Mouse (Mus musculus) ES-E14 (cell line): ENCODE data around the gene Carnmt1. TPM values are rescaled to one million over a fixed set of nuclear protein-coding genes. Genes with fewer than 3 reads are reported as not detected.

ENCODE experiments used
- DNase-seq: peaks from one replicate; pipeline ENCODE4 v3.0.0-alpha.2; 2013; ENCODE audit warnings: low read depth, low spot score
- H3K27ac ChIP-seq: 2 replicates; pipeline ENCODE4 v1.5.1; 2012; ENCODE audit warnings: low read depth, mild to moderate bottlenecking, low read length, moderate library complexity, mixed read lengths; ENCODE audit not compliant: poor library complexity, insufficient read depth, severe bottlenecking
- H3K36me3 ChIP-seq: 2 replicates; pipeline ENCODE4 v1.6.1; 2012; ENCODE audit warnings: mild to moderate bottlenecking, low read length, moderate library complexity, mixed read lengths; ENCODE audit not compliant: control insufficient read depth, poor library complexity, insufficient read depth, severe bottlenecking
- H3K4me1 ChIP-seq, 2 experiments: fragments of 150-350 bp in 1 of 2; sonication (generic) in 1 of 2; 2 replicates each; pipeline ENCODE4 v1.6.1; 2012; ENCODE audit warnings: low read length in 2 of 2, mild to moderate bottlenecking in 1 of 2, mixed read lengths in 1 of 2; ENCODE audit not compliant: control insufficient read depth in 2 of 2, insufficient read depth in 2 of 2, poor library complexity in 1 of 2
- H3K4me3 ChIP-seq, 2 experiments: fragments of 150-350 bp in 1 of 2; sonication (generic) in 1 of 2; 2 replicates each; pipeline ENCODE4 v1.5.1; 2012; ENCODE audit warnings: low read length in 2 of 2, low read depth in 1 of 2, mild to moderate bottlenecking in 1 of 2, mixed read lengths in 1 of 2; ENCODE audit not compliant: insufficient read depth in 1 of 2, poor library complexity in 1 of 2, severe bottlenecking in 1 of 2
- H3K9ac ChIP-seq: 2 replicates; pipeline ENCODE4 v1.6.1; 2012; ENCODE audit warnings: low read depth, mild to moderate bottlenecking, low read length, mixed read lengths; ENCODE audit not compliant: poor library complexity, insufficient read depth, severe bottlenecking
- H3K9me3 ChIP-seq: fragments of 150-350 bp; sonication (generic); 2 replicates; pipeline ENCODE4 v1.6.1; 2012; ENCODE audit warnings: low read depth, mild to moderate bottlenecking, low read length; ENCODE audit not compliant: control insufficient read depth, insufficient read depth
- CHD2 ChIP-seq: IDR thresholded peaks from 2 replicates; pipeline ENCODE4 v1.6.1; 2014; ENCODE audit warnings: mild to moderate bottlenecking, low read depth, low read length, inconsistent platforms
- HCFC1 ChIP-seq: IDR thresholded peaks from 2 replicates; pipeline ENCODE4 v1.6.1; 2012; ENCODE audit warnings: low read length, inconsistent platforms, borderline replicate concordance; ENCODE audit not compliant: insufficient read depth
- MAFK ChIP-seq: IDR thresholded peaks from 2 replicates; pipeline ENCODE4 v1.6.1; 2014; ENCODE audit warnings: mild to moderate bottlenecking, low read depth, low read length, inconsistent platforms; ENCODE audit not compliant: insufficient read depth
- ZC3H11A ChIP-seq: IDR thresholded peaks from 2 replicates; pipeline ENCODE4 v1.6.1; 2012; ENCODE audit warnings: low read depth, mild to moderate bottlenecking, inconsistent platforms, low read length, borderline replicate concordance
- ZNF384 ChIP-seq: IDR thresholded peaks from 2 replicates; pipeline ENCODE4 v1.6.1; 2012; ENCODE audit warnings: low read depth, low read length, inconsistent platforms
- in situ Hi-C, 2 experiments: fragments of 600-800 bp; cut with MboI; formaldehyde crosslinking; loops; one replicate each; pipeline ENCODE4 v1.15.1; 2025; ENCODE audit warnings: low sequenced_read_pairs in 2 of 2, inconsistent platforms in 1 of 2; ENCODE audit not compliant: unreplicated experiment in 2 of 2
- total RNA-seq: library from RNA; depleted of rRNA; stranded (reverse); fragments of 300-350 nt; gene quantifications from 2 replicates; pipeline ENCODE4 v1.2.3, GENCODE M21; 2012

The Carnmt1 gene
- total RNA-seq, 1 experiment: 23.6 TPM

GRCm38 (mm10) chr19:18730255-18730654 is 59.7 kb downstream of the Carnmt1 start:
- Histone ChIP-seq H3K9me3 (no peaks in the 10 kb centered on the region), H3K36me3 (no peaks in the 10 kb centered on the region), H3K4me3 (no peak overlapping the region), H3K4me1 (no peaks in the 10 kb centered on the region), H3K9ac (no peak overlapping the region), H3K27ac (no peak overlapping the region)
- in situ Hi-C loops: no loop called here
- TF ChIP-seq ZC3H11A (no peak), ZNF384 (no peak), HCFC1 (no peak), MAFK (no peak), CHD2 (no peak)
- DNase-seq: no peak

DNA sequence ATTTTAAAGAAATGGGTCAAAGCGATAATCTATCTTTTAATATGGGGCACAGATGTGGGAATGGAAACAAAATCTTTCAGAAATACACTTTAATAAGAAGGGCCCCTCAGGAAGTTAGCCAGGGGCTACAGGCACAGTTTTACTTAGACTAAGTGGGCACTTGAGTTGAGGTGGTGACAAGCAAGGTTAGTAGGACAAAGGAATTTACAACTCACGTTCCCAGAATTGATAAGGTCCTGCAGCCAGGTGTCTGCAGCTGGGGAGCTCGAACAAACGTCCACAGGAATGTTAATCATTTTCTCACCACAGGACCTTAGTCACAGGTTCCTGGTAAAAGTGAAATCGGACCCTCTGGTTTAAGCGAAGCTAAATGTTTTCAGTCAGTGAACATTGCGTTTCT is 60.5 kb downstream of the Carnmt1 start:
- Histone ChIP-seq H3K4me3 (no peak overlapping the region), H3K9me3 (no peaks in the 10 kb centered on the region), H3K9ac (no peak overlapping the region), H3K4me1 (no peaks in the 10 kb centered on the region), H3K36me3 (no peaks in the 10 kb centered on the region), H3K27ac (no peak overlapping the region)
- in situ Hi-C loops: no loop called here
- no peak for DNase-seq
- no peak for TF ChIP-seq MAFK
- TF ChIP-seq HCFC1: no peak
- TF ChIP-seq ZC3H11A: no peak
- TF ChIP-seq CHD2: no peak
- no peak for TF ChIP-seq ZNF384

- H3K4me1 ChIP-seq: no peaks in the 10 kb centered on the region
- H3K27ac ChIP-seq: no peak overlapping the region
- in situ Hi-C loops: no loop called here
- DNase-seq: no peak
- H3K36me3 ChIP-seq: no peaks in the 10 kb centered on the region
- no peaks in the 10 kb centered on the region for H3K9me3 ChIP-seq
- TF ChIP-seq CHD2 (no peak), ZC3H11A (no peak), HCFC1 (no peak), ZNF384 (no peak)
- H3K4me3 ChIP-seq: no peak overlapping the region
- H3K9ac ChIP-seq: no peak overlapping the region
Measured at GRCm38 (mm10) chr19:18735901-18736300, 65.3 kb downstream of the Carnmt1 start.

DNA sequence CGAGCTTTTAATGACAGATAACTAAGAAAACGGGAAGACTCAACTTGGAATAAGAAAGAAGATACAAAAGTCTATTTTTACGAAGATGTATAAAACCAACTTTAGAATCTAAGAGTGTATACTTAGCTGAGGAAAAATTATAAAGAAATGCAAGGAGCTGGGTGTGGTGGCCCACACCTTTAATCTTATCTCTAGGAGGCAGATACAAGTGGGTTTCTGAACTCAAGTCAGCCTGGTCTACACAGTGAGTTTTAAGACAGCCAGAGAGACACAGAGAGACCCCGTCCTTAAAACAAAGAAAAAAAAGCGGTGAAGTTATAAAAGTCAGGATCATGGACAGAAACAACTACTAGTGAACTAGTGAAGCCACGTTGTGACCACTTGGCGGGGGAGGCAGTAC is 68.6 kb downstream of the Carnmt1 start:
- H3K4me3 ChIP-seq: no peak overlapping the region
- no peak for TF ChIP-seq ZC3H11A
- no peak overlapping the region for H3K9ac ChIP-seq
- no peaks in the 10 kb centered on the region for H3K36me3 ChIP-seq
- no peaks in the 10 kb centered on the region for H3K9me3 ChIP-seq
- no peaks in the 10 kb centered on the region for H3K4me1 ChIP-seq
- no peak for DNase-seq
- in situ Hi-C loops: no loop called here
- no peak overlapping the region for H3K27ac ChIP-seq

DNA sequence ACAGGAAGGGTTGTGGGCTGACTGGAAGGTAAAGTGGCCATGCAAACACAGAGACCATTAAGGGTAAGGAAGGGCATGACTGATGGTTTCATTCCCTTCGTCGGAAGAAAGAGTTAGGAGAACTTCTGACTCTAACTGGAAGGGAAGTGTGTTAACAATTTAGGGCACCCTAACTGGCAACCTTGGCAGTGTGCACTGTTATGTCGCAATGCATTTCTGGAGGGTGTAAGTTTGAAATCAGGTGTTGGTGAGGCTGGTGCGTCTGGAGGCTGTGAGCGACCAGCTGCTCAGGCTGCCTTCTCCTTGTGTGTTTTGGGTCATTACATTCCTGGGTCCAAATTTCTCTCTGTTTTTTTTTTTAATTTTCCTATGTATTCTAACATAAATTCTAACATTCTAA is 73.4 kb downstream of the Carnmt1 start:
- Histone ChIP-seq H3K9me3 (no peaks in the 10 kb centered on the region), H3K4me3 (no peak overlapping the region), H3K27ac (no peak overlapping the region), H3K4me1 (no peaks in the 10 kb centered on the region), H3K9ac (no peak overlapping the region), H3K36me3 (no peaks in the 10 kb centered on the region)
- DNase-seq: no peak
- in situ Hi-C loops: no loop called here
- TF ChIP-seq MAFK: no peak
- no peak for TF ChIP-seq HCFC1
- TF ChIP-seq ZC3H11A: no peak
- TF ChIP-seq CHD2: no peak
- TF ChIP-seq ZNF384: no peak
